Mouse (Mus musculus): ENCODE measurements at regions not wholly inside any gene's neighbourhood (a gene's known extent, or its start where the extent isn't known, plus 50 kb on each side); places are given as distances from the start of the nearest gene placed in this dataset.

GRCm38 (mm10) chr7:133434027-133434820, 167.7 kb downstream of the Tex36 start:
- TF ChIP-seq CTCF (IDR thresholded peaks at IDR 0.05; ENCODE audit: low read depth, low read length) = no peak
- TF ChIP-seq POLR2A (IDR thresholded peaks at IDR 0.05; ENCODE audit: borderline replicate concordance, low read depth, low read length) = no peak

Measured in bone marrow macrophage, adult 2 months (primary cell).